ENCODE assay signal across 11 mouse cellular contexts in the genomic region with DNA sequence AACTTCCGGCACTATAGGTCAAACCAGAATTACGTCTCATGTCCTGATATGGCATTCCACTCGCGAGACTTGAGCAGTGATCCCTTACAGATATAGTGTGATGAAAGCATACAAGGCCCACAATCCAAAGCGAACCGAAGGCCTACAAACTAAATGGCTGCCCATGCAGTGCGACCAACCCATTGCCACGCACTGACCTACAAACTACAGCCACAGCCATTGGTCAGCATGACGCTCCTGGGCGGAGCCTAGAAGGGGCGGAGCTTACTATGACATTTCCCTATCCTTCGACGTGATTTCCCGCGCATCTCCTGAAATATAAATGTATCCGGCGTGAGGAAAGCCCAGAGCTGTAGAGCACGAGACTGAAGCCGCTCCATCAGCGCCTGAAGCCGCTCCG. TPM values are rescaled to one million over a fixed set of nuclear protein-coding genes. Genes with fewer than 3 reads are reported as not detected.
DNase-seq lines count a peak whose midpoint lies in the region; ATAC-seq and TF ChIP-seq lines count a peak whose summit lies in the region.
"Had no signal": no experiment of that assay in that cellular context is flagged by ENCODE, and none has a peak within 500 bp of the region (broad histone marks: within the 10 kb centered on the region; RNA-seq: fewer than 3 reads in every experiment).

A gene (plus strand): TSS at position 387 of the 400 bp plus-strand sequence.

- no peaks in the 10 kb centered on the region for H3K9me3 ChIP-seq in heart, embryonic 15.5 days (replicated peaks)
- peaks cover 8% of the 10 kb centered on the region for H3K9me3 ChIP-seq in hindbrain, embryonic 10.5 days
- peaks cover 4% of the 10 kb centered on the region; the same call in 1 of the 2 replicates for H3K9me3 ChIP-seq in midbrain, embryonic 16.5 days (replicated peaks; ENCODE audit: control insufficient read depth, low read length, poor library complexity, severe bottlenecking)

- H3K27me3 ChIP-seq in heart, embryonic 15.5 days: peaks cover 7% of the 10 kb centered on the region
- no peaks in the 10 kb centered on the region for H3K27me3 ChIP-seq in heart, adult 2 months (ENCODE audit: control insufficient read depth, insufficient read depth, low read length)
- H3K27me3 ChIP-seq in hindbrain, embryonic 10.5 days (ENCODE audit: insufficient read depth, poor library complexity, severe bottlenecking): peaks cover 14% of the 10 kb centered on the region
- H3K27me3 ChIP-seq in midbrain, embryonic 16.5 days (ENCODE audit: control insufficient read depth, insufficient read depth, low read depth, low read length): no peaks in the 10 kb centered on the region

- TF ChIP-seq CTCF in heart, adult 2 months (IDR thresholded peaks at IDR 0.05): no peak

- 0 out of 2 replicates have a peak, but pooled peaks cover 2% of the 10 kb centered on the region for H3K4me1 ChIP-seq in heart, embryonic 15.5 days (replicated peaks)
- no peaks in the 10 kb centered on the region for H3K4me1 ChIP-seq in heart, adult 2 months (ENCODE audit: control insufficient read depth, insufficient read depth, low read length)
- peaks cover 5% of the 10 kb centered on the region; the same call in 1 of the 2 replicates for H3K4me1 ChIP-seq in hindbrain, embryonic 10.5 days (replicated peaks)
- H3K4me1 ChIP-seq in midbrain, embryonic 16.5 days (ENCODE audit: control insufficient read depth, insufficient read depth, low read length): no peaks in the 10 kb centered on the region
- H3K4me1 ChIP-seq: liver, embryonic 13.5 days had no signal

- TF ChIP-seq EP300 in heart, adult 2 months (IDR thresholded peaks at IDR 0.05; ENCODE audit: insufficient read depth, low read depth, low read length): no peak

- no peak within 1 kb of the TSS for H3K9ac ChIP-seq in heart, embryonic 15.5 days
- H3K9ac ChIP-seq in heart, adult 2 months (ENCODE audit: low read depth, low read length): no peak within 1 kb of the TSS
- H3K9ac ChIP-seq in midbrain, embryonic 16.5 days (ENCODE audit: low read depth, low read length): no peak within 1 kb of the TSS
- H3K9ac ChIP-seq: liver, embryonic 13.5 days had no signal

- H3K79me2 ChIP-seq in heart, adult 2 months (replicated peaks; ENCODE audit: control insufficient read depth, insufficient read depth, low read length): no peaks in the 10 kb centered on the region

- 0 out of 2 replicates have a peak within 1 kb of the TSS, but pooled peaks have one; percentile 13 for H3K4me3 ChIP-seq in heart, embryonic 15.5 days
- no peak within 1 kb of the TSS for H3K4me3 ChIP-seq in heart, adult 2 months
- peak within 1 kb of the TSS; percentile 35 for H3K4me3 ChIP-seq in hindbrain, embryonic 10.5 days
- peak within 1 kb of the TSS; percentile 6; the same call in 1 of the 2 replicates for H3K4me3 ChIP-seq in midbrain, embryonic 16.5 days (ENCODE audit: low read depth, low read length)
- H3K4me3 ChIP-seq: liver, embryonic 13.5 days had no signal

- DNase-seq in heart, adult 2 months: no peak
- DNase-seq in R1 (ENCODE audit: low read depth, low spot score): peak; percentile 94
- no peak for DNase-seq in hindbrain, embryonic 10.5 days (ENCODE audit: low spot score)
- no peak for DNase-seq in spleen, postnatal 14 days (ENCODE audit: low spot score in 2 of 2)
- DNase-seq in gastrocnemius, postnatal 10 days: no peak
- DNase-seq: liver, embryonic 13.5 days; right cerebral cortex, postnatal 14 days had no signal

- no peaks in the 10 kb centered on the region for H3K36me3 ChIP-seq in heart, embryonic 15.5 days
- H3K36me3 ChIP-seq in heart, adult 2 months (ENCODE audit: control insufficient read depth, insufficient read depth, low read length): no peaks in the 10 kb centered on the region
- no peaks in the 10 kb centered on the region for H3K36me3 ChIP-seq in hindbrain, embryonic 10.5 days
- no peaks in the 10 kb centered on the region for H3K36me3 ChIP-seq in midbrain, embryonic 16.5 days (ENCODE audit: control insufficient read depth, insufficient read depth, low read length)
- H3K36me3 ChIP-seq: liver, embryonic 13.5 days had no signal

- 50% methylated on average over 22 of the region's 22 CpGs for WGBS in heart, embryonic 15.5 days
- WGBS in heart, adult 2 months: 51% methylated on average over 22 of the region's 22 CpGs
- 58% methylated on average over 22 of the region's 22 CpGs for WGBS in hindbrain, embryonic 10.5 days
- WGBS in midbrain, embryonic 16.5 days: 55% methylated on average over 22 of the region's 22 CpGs

- H3K27ac ChIP-seq in heart, embryonic 15.5 days: no peak within 1 kb of the TSS
- no peak within 1 kb of the TSS for H3K27ac ChIP-seq in heart, adult 2 months
- no peak within 1 kb of the TSS for H3K27ac ChIP-seq in hindbrain, embryonic 10.5 days
- H3K27ac ChIP-seq in midbrain, embryonic 16.5 days (ENCODE audit: low read length): no peak within 1 kb of the TSS
- H3K27ac ChIP-seq: liver, embryonic 13.5 days had no signal

- no peak for TF ChIP-seq POLR2A in heart, adult 2 months (IDR thresholded peaks at IDR 0.05; ENCODE audit: insufficient read depth, low read depth, low read length)

- intact Hi-C loops in heart, adult 2 months (cut with DNase I): no loop called here

- ATAC-seq in heart, embryonic 15.5 days (replicated peaks; ENCODE audit: insufficient number of reproducible peaks, insufficient read depth, low FRiP score, low read depth): no peak
- no peak for ATAC-seq in midbrain, embryonic 16.5 days
- ATAC-seq in megakaryocyte, adult 5-6 weeks (ENCODE audit: poor library complexity, severe bottlenecking): no peak
- ATAC-seq: activated CD4-positive, CD25-positive, alpha-beta regulatory T cell, adult 4 months had no signal

- peak within 1 kb of the TSS; percentile 42 for H3K4me2 ChIP-seq in heart, embryonic 15.5 days
- H3K4me2 ChIP-seq in midbrain, embryonic 16.5 days (ENCODE audit: low read length): peak within 1 kb of the TSS; percentile 25; the same call in 1 of the 2 replicates
- H3K4me2 ChIP-seq: liver, embryonic 13.5 days had no signal

RNA-seq across cellular contexts. Expression of the gene that starts here (rescaled TPM):
- not detected in 2 replicates for polyA plus RNA-seq in heart, embryonic 15.5 days (2015; fragmentation: Nextera tagmentation; extraction: Ambion mirVana)
- not detected for total RNA-seq in heart, adult 2 months (2021)
- not detected in 2 replicates for polyA plus RNA-seq in heart, adult 2 months (2012; rRNA removed)
- 0.31 TPM in 1 of 2 replicates, not detected in the other for polyA plus RNA-seq in hindbrain, embryonic 10.5 days (2016; fragmentation: Nextera tagmentation; extraction: Ambion mirVana)
- polyA plus RNA-seq in midbrain, embryonic 16.5 days (2015; fragmentation: Nextera tagmentation; extraction: Ambion mirVana): 0.32 TPM in 1 of 2 replicates, not detected in the other
- total RNA-seq in gastrocnemius, postnatal 10 days (2021): not detected
- total RNA-seq in megakaryocyte, adult 5-6 weeks (2015): not detected in 2 replicates
- total RNA-seq in megakaryocyte, adult 5-6 weeks (2017): not detected in 2 replicates
- polyA plus RNA-seq: activated CD4-positive, CD25-positive, alpha-beta regulatory T cell, adult 4 months; liver, embryonic 13.5 days had no signal
